Mouse (Mus musculus): Measurements from ENCODE around the gene Nudt4.

Nudt4 gene

DNA sequence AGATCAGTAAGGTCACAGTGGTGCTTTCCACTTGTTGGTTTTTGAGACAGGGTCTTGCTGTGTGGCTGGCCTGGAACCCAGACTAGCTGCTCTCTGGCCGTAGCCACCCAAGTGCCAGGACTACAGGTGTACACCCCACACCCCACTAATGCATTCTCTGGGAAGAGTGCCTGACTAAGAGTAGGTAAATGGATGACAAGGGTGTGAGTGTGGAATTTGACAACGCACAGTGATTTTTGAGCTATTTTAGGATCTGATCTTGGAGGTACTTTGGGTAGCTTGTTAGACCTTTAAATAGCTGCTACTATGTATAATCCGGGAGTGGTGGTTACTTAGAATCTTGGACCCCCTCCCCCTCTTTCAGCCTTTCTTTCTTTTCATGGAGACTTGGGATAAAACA, 24.7 kb downstream of the Nudt4 start:
- DNase-seq (ENCODE audit: low read depth, low spot score) = no peak

DNA sequence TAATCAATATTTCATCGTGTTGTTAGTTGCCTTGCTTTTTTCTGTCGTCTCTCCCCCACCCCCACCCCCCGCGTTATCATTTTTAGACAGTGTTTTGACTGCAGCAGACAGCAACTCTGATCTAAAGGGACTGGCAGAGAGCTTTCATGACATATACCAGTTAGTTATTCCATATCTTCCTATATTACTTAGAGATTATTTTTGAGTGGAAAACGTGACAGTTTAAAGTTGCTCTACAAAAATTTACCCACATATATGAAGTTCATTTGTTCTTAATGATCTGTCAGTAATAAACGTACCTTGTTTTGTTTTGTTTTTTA, 27.8 kb downstream of the Nudt4 start:
- no peak for DNase-seq (ENCODE audit: low read depth, low spot score)

DNA sequence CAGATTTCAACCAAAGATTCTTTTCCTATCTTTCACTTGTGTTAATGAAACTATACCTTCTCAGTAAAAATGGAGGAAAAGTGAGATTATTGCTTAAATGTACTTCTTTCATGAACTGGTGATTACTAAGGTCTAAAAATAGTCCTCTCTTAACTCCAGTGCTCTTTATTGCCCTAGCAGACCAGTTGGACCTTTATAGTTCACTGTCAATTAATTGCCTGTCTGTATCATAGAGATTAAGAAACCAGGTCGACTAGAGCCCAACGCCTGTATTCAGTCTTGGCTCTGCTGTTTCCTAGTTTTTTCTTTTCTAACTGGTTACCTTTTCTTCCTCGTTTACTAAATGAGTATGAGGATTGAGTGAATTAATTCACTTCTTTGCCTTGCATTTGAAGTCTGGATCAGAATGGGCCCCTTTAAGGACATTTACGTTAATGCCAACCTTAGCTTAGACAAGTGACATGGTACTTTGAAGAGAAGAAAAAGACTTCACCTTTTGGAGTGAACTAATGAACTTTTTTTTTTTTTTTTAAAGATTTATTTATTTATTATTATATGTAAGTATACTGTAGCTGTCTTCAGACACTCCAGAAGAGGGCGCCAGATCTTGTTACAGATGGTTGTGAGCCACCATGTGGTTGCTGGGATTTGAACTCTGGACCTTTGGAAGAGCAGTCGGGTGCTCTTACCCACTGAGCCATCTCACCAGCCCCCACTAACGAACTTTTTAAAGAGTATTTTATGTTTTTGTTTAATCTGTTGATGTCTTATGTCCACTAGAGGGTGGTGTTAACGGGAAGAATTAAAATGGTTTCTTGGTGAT, 28.3 kb downstream of the Nudt4 start:
- no peak for DNase-seq (ENCODE audit: low read depth, low spot score)

DNA sequence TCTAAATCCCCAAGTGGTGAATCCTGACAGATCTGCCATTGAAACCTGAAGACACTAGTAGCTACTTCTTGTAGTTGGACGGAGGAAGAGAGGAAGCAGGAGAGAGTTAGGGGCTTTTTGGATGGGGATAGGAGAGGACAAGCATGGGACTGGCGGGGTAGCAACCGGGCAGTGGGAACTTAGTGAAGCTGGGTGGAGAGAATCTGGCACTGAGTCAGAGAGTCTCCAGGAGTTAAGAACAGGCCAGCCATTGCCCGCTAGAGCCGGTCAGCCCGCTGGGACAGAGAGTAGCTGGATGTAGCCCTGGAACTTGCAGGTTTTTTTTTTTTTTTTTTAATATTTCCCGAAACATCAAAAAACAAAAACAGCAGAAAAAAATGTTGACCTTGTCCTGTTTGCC, 30.6 kb downstream of the Nudt4 start:
- DNase-seq (ENCODE audit: low read depth, low spot score) = no peak

DNA sequence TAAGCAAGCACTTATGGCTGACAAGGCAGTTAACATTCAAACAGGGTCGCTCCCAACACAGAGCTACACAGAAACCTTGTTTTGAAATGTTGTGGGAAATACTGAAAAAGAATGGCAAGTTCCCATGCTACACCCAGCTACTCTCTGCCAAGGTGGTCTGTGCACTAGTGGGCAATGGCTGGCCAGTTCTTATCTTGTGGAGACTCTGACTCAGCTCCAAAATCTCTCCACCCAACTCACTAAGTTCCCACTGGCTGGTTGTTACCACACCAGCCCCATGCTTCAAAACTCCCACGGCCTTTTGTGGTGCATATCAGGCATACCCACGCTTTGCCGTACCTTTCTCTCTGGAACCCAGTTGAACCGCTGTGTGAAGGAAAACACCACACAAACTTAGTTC, 31.0 kb downstream of the Nudt4 start:
- no peak for DNase-seq (ENCODE audit: low read depth, low spot score)

DNA sequence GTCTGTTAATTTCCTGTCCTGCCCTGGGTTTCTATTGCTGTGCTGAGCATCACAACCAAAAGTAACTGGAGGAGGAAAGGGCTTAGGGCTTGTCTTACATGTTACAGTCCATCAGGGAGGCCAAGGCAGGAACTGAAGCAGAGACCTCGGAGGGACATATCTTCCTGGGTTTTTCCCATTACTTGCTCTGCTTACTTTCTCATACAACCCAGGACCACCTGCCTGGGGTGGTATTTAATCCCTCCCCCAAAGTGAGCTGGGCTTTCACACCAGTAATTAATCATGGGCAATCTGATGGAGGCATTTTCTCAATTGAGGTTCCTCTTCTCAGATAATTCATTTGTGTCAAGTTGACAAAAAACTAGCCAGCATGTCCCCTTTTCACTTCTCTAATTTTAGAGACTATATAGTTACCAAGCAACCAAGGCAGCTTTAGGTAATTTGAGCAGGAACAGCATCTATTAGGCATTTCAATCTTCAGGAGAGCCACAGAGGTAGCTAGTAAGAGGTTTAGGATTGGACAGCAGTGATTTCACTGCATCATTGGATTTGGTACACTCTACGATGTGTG, 33.3 kb downstream of the Nudt4 start:
- DNase-seq (ENCODE audit: low read depth, low spot score) = no peak

DNA sequence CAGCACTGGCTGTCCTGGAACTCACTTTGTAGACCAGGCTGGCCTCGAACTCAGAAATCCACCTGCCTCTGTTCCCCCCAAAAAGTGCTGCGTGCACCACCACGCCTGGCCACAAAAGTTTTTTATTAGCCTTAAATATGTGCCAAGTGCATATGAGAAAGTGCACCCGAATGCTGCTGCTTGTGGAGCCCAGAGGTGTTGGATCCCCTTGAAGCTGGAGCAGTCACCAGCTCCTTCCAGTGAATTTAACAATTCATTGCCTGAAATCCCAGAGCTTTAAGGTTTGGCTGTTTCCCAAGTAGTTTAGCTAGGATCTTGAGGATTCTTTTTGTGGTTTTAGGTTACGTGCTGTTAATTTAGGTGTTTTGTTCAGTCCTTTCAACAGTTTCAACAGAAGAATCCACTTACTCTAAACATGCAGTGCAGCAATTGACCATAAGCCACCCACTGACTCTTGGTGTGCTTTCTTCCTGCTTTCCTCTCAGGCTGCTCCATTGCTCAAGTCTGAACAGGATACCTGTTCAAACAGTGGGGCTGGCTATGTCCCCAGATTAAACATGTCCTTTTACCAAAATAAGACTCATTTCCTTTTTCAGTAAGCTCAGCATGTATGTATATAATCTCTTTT, 37.3 kb downstream of the Nudt4 start:
- no peak for DNase-seq (ENCODE audit: low read depth, low spot score)

DNA sequence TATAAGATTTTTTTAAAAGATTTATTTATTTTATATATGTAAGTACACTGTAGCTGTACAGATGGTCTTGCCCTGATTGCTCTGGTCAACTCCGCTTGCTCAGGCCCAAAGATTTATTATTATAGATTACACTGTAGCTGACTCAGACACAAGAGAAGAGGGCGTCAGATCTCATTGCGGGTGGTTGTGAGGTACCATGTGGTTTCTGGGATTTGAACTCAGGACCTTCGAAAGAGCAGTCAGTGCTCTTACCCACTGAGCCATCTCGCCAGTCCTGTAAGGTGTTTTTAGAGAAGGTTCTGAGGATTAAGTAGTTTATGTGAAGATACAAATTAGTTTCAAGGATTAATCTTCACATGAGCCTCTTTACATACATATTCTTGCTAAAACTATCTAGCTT, 38.1 kb downstream of the Nudt4 start:
- DNase-seq (ENCODE audit: low read depth, low spot score) = no peak

DNA sequence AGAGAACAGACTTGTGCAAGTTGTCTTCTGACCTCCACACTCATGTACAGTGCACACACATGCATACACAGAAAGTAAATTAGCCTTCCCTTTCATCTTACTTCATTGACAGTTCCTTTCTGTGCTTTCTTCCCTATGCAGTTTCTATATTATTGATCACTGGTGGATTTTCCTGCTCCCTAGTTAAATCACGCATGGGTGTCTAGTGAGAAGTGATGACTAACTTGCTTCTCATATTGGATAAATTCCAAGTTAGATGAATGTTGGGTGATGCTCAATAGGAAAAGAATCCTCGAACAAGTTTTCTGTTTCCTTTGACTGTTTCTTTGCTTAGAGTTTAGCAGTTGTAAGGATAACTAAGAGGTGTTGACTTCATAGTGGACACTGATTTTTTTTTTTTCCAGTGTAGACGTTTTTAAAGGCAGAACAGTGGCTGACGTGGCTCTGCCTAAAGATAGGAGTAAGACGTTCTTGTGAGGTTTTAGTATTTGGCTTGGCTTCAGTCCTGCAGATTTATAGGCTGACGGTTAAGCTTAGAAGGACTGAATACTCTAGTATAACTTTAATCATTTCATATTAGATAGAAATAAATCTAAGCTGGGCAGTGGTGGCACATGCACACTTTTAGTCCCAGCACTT, 38.8 kb downstream of the Nudt4 start:
- no peak for DNase-seq (ENCODE audit: low read depth, low spot score)

DNA sequence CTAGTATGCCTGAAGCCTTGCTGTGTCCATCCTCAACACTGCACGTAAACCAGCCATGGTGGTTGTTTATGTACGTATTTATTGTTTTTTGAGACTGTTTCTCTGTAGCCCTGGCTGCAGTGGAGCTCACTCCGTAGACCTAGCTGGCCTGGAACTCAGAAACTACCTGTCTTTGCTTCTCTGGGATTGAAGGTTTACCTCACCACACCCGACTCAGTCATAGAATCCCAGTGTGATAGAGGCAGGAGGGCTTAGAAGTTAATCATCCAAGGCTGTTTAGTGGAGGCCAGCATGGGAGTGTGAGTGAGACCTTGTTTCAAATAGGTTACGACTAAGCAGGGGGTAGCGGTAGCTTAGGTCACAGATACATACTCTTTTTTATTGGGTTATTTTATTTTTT, 46.3 kb downstream of the Nudt4 start:
- DNase-seq (ENCODE audit: low read depth, low spot score) = no peak

DNA sequence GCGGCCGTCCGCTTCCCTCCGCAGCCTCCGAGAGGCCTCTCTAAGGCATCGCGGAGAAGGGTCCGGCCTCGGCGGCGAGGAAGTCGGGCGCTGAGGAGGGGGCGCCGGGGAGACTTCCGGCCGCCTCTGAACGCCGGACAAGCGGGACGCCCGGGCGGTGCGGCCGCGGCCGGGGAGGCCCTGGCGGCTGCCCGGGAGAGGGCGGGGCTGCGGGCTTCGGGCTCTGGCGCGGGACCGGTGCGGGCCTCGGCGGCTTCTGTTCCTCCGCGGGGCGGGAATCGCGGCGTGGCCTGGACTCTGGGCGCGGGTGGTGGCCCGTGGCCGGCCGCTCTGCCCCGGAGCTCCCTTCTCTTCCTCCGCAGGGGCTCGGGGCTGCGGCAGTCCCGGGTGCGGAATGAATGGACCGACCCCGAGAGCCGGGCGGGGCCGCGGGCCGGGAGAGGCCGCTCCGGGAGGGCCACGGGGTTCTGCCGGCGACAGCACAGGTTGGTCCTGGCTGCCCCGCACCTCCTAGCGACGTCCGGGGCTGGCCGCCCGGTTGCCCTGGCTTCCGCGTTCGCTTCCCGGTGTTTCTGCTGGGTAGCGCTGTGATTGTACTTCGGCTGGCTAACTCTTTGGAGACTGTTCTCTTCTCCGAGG, 48.5 kb downstream of the Nudt4 start:
- DNase-seq (ENCODE audit: low read depth, low spot score) = no peak

DNA sequence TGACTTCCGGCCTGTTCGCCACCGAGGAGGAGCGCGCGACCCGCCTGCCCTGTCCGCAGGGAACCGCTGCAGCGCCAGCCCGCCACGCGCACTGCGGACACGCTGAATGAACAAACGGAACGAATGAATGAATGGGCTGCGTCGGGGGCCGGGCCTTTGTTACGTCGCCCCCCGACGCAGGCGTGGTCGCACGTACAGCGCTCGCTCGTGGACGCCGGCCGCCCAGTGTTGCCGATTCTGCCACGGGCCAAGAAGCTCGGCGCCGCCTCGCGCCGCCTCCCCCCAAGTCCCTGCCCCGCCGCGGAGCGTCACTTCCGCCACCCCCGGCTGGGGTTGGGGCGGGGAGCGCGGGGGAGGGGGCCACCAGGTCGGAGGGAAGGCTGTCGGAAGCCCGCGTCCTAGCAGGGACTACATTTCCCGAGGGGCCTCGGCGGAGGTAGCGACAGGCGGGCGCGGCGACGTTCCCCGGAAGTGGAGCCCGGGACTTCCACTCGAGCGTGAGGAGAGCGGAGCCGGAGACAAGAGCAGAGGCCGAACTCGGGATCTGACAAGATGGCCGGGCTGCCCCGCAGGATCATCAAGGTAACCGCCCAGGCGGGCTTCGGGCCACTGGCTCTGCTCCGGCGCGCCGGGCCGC, 49.2 kb downstream of the Nudt4 start, which contains the start of gene Ube2n:
Ube2n (plus strand) TSS at position 490 of the 637 bp plus-strand sequence.
- peak; percentile 98 for DNase-seq (ENCODE audit: low read depth, low spot score)

DNA sequence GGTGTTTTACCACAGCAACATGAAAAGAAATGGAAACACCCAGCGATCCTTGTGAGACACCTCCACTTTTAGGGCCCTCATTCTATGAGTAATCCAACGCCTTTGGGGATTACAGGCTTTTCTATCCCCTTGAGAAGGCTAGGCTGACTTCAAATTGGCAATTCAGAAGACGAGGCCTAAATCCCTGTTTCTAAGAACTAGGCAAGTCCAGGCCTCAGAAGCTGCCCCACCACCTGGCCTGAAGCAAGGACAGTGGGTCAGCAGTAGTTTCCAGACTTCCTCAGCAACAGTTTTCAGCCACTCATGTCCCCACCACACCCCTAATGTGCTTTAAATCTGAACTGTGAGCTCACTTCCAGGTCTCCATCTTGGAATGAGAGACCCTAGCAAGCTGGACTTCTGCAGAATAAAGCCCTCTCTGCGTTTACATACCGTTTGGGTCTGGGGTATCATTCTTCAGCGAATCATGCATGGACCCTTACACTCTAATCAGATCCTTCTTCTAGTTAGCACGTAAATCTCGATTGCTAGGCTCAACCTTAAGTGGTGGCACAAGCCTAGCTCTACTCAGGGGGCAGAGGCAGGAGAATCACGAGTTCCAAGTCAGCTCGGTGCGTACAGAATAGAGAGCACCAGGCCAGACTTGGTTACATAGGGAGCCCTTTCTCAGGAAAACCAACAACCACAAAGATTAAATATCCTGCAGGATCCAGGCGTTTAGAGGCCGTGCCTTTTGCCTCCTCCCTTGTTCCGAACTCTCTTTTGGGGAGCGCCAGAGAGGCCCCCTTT, 50.0 kb downstream of the Nudt4 start:
- no peak for DNase-seq (ENCODE audit: low read depth, low spot score)

DNA sequence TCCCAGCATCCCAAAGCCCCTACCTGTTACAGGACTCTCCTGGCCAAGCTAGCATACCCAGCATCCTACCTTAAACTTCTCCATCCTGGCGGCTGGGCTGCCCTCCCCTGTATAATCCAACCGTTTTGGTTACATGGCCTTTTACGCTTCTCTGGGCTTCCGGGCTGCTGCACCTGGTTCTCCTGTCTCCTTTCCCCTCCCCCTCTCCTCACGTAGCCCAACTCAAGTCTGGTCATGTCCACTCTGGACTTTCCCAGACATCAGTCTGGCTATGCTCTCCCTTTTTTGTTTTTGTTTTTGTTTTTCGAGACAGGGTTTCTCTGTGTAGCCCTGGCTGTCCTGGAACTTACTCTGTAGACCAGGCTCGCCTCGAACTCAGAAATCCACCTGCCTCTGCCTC, 51.3 kb downstream of the Nudt4 start:
- DNase-seq (ENCODE audit: low read depth, low spot score) = no peak

DNA sequence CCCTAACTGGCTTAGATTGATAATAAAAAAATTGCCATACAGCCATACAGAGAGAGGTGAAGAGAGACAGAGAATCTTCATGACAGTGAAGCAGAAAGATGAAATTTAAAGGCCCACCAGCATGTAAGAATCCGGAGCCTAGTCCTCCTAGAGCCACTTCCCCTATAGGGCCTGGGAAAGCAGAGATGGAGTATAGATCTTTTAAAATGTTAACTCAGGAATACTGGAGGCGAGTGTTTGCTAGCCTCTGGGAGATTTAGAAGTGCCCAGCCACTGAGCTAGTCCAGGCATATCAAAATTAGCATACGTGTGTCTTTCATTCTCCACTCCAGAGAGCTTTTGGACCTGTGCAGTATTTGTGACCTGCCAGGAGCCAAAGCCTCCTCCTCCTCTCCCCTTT, 54.7 kb downstream of the Nudt4 start:
- DNase-seq (ENCODE audit: low read depth, low spot score) = no peak

DNA sequence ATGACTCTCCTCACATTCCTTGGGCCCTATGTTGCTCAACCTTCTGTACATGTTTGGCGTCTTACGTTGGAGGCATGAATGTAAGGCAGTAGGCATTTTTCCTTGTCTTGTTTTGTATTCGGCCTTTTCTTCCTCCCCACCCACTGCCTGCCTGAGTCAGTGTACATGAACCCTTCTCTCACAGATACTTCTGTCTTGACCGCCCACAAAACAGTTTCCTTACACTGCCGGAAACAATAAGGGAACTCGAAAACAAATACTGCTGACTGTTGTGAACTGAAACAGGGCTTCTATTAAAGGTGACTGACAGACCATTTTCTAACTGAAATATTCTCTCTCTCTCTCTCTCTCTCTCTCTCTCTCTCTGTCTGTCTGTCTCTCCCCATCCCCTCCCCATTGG, 55.2 kb downstream of the Nudt4 start:
- no peak for DNase-seq (ENCODE audit: low read depth, low spot score)

DNA sequence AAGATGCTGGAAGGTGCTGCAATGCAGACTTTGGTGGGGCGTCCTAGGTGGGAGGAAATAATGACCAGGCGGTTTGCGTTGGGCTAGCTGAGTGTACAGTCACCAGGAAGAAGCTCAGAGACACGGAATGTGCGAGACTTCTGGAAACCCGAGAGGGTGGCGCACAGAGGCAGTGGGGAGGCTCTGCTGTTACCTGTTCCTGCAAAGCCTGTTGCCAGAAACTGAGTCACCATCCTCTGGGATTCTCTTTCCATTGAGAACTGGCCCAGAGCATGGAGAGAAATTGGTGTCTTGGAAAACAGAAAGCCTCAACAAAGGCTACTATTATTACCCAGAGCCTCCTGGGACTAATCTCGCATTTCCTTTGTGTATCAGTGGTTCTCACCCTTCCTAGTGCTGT, 55.8 kb downstream of the Nudt4 start:
- DNase-seq (ENCODE audit: low read depth, low spot score) = no peak

DNA sequence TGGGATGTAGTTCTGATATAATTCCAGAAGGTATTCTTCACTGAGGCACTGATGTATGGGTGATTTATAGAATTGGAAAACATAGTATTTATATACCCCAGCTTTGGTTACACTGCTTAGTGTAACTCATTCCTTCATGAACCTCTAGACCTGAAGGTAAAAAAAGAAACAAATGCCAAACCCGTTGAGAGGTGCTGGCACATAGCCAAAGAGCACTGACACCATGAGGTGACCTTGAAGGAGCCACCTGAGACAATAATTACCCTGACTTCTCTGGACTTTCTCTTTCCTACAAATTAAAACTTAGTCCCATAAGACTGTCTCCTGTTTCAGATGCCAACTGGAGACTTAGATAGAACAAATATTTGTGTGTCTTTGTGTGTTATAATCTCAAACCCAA, 59.6 kb downstream of the Nudt4 start:
- DNase-seq (ENCODE audit: low read depth, low spot score) = no peak

DNA sequence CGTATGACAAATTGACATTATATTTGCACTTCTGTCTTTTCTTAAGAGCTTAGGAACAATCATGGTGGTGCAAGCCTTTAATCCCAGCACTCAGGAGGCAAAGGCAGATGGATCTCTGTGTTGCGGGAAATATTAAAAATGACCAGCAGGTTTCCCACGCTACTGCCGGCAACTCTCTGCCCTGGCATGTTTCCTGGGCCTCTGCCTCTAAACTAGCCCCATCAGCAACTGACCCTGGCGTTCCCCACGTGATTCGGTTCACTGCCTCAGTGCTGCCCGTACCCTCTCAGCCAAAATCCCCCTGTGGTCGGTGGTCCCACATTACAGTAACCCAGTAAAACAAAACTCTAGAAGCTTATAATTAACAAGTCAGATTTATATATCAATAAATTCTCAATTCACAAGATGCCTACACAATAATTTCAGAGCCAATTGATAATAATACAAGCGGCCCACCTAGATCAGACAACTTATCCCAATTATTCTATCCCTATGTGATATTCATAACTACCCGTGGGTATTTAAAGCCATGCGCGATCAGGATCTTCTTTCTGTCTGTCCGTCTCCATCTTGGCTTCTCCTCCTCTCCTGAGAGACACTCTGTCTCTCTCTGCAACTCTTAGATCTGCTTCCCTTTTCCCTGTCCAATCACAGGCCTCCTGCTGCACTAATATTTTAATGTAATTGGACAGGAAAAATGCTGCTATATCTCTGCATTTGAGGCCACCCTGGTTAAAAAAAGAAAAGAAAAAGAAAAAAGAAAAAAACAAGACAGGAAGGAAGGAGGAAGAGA, 60.3 kb downstream of the Nudt4 start:
- no peak for DNase-seq (ENCODE audit: low read depth, low spot score)

DNA sequence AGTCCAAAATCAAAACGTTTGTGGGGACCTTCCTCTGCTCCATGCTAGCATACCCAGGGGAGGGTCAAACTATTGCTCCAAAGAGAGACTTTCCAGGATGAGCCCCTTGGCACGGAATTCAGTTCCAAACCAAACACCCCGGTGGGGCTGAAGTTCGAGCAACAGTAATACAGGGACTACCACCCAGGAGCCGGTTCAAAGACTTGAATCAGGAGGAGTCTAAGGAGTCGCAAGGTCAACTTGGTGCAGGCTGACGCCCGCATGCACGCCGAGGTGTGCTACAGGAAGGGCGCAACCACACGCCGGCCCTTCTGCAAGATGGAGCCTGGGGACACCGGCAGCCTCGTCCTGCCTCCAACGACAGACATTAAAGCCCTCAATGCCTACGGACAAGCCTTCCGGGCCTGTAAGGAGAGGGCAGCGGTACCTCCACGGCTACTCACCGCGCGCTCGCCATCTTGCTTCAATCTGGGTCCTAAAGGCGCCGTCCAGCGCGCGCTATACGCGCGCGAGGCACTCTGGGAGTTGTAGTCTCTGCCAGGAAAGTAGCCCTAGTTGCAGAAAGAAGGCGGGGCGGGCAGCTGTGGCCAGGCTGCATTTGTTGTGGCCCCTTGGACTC, 62.4 kb downstream of the Nudt4 start, which contains the start of gene Mrpl42:
Mrpl42 (minus strand) TSS at position 478 of the 619 bp plus-strand sequence.
- peak; percentile 86 for DNase-seq (ENCODE audit: low read depth, low spot score)

All from telencephalon, adult 2 months (tissue).